Mouse (Mus musculus): ENCODE measurements around the gene Rpl27a. TPM values are rescaled to one million over a fixed set of nuclear protein-coding genes. Genes with fewer than 3 reads are reported as not detected.

Rpl27a gene
- polyA plus RNA-seq, 1 experiment from 2014 or later: 91.7 TPM

Small RNAs within 50 kb of the gene (microRNA-seq; reads per million reads assigned to microRNA genes)
- gene Gm47284: not detected

Other genes starting within 250 kb of the Rpl27a start
- gene Stk33, start 80.1 kb upstream of the Rpl27a start, polyA plus RNA-seq (2015; fragmentation: Nextera tagmentation; extraction: Ambion mirVana): 4.2 and 5.4 TPM in 2 replicates
- 0.11 and 0.26 TPM in 2 replicates for gene Trim66, start 11.0 kb upstream of the Rpl27a start, polyA plus RNA-seq (2015; fragmentation: Nextera tagmentation; extraction: Ambion mirVana)
- 30.0 and 35.5 TPM in 2 replicates for gene St5, start 184.5 kb downstream of the Rpl27a start, polyA plus RNA-seq (2015; fragmentation: Nextera tagmentation; extraction: Ambion mirVana)
- 12.2 and 14.0 TPM in 2 replicates for gene Akip1, start 184.5 kb downstream of the Rpl27a start, polyA plus RNA-seq (2015; fragmentation: Nextera tagmentation; extraction: Ambion mirVana)
- 0.17 TPM in 1 of 2 replicates, not detected in the other for gene BC051019, start 204.7 kb downstream of the Rpl27a start, polyA plus RNA-seq (2015; fragmentation: Nextera tagmentation; extraction: Ambion mirVana)
- gene Ascl3, start 212.6 kb downstream of the Rpl27a start, polyA plus RNA-seq (2015; fragmentation: Nextera tagmentation; extraction: Ambion mirVana): 0.29 and 0.45 TPM in 2 replicates
- gene Tmem9b, start 233.7 kb downstream of the Rpl27a start, polyA plus RNA-seq (2015; fragmentation: Nextera tagmentation; extraction: Ambion mirVana): 106 and 119 TPM in 2 replicates

Data from neural tube, embryonic 13.5 days (tissue).